Mouse (Mus musculus): ENCODE measurements around the gene Riox1. TPM values are rescaled to one million over a fixed set of nuclear protein-coding genes. Genes with fewer than 3 reads are reported as not detected.
"Not testable (repeated sequence)": the region's sequence is repeated elsewhere in the genome, so short reads cannot be mapped to it uniquely, and the experiment has no call there.

The Riox1 gene
- polyA plus RNA-seq, 1 experiment from 2014 or later, result 9.3 TPM

GRCm38 (mm10) chr12:83923486-83923859 is 26.9 kb upstream of the Riox1 start:
- H3K9ac ChIP-seq (replicated peaks; ENCODE audit: low read depth, low read length), result no peak overlapping the region
- peaks cover 14% of the 10 kb centered on the region for H3K4me1 ChIP-seq (replicated peaks; ENCODE audit: control insufficient read depth, insufficient read depth, low read length)
- no peak overlapping the region for H3K4me3 ChIP-seq (replicated peaks; ENCODE audit: low read length)
- no peak overlapping the region for H3K27ac ChIP-seq (ENCODE audit: low read length)
- H3K27me3 ChIP-seq (replicated peaks; ENCODE audit: control insufficient read depth, insufficient read depth, low read length), result no peaks in the 10 kb centered on the region
- no peaks in the 10 kb centered on the region for H3K36me3 ChIP-seq (ENCODE audit: control insufficient read depth, insufficient read depth)
- H3K4me2 ChIP-seq (ENCODE audit: low read length), result no peak overlapping the region
- H3K9me3 ChIP-seq (ENCODE audit: control insufficient read depth, low read length), result no peaks in the 10 kb centered on the region
- no peak for ATAC-seq
- 78% methylated on average over 1 of the region's 1 CpGs for WGBS

GRCm38 (mm10) chr12:83924332-83924731 is 26.1 kb upstream of the Riox1 start:
- H3K27ac ChIP-seq (ENCODE audit: low read length), result no peak overlapping the region
- H3K27me3 ChIP-seq (replicated peaks; ENCODE audit: control insufficient read depth, insufficient read depth, low read length), result no peaks in the 10 kb centered on the region
- H3K36me3 ChIP-seq (ENCODE audit: control insufficient read depth, insufficient read depth), result no peaks in the 10 kb centered on the region
- WGBS, result 56% methylated on average over 3 of the region's 3 CpGs
- no peak for ATAC-seq
- H3K9me3 ChIP-seq (ENCODE audit: control insufficient read depth, low read length), result no peaks in the 10 kb centered on the region
- H3K4me2 ChIP-seq (ENCODE audit: low read length), result no peak overlapping the region
- peaks cover 14% of the 10 kb centered on the region for H3K4me1 ChIP-seq (replicated peaks; ENCODE audit: control insufficient read depth, insufficient read depth, low read length)
- no peak overlapping the region for H3K4me3 ChIP-seq (replicated peaks; ENCODE audit: low read length)
- no peak overlapping the region for H3K9ac ChIP-seq (replicated peaks; ENCODE audit: low read depth, low read length)

GRCm38 (mm10) chr12:83925160-83925703 is 25.2 kb upstream of the Riox1 start:
- no peak for ATAC-seq
- 59% methylated on average over 7 of the region's 7 CpGs for WGBS
- Histone ChIP-seq H3K4me1 (replicated peaks; ENCODE audit: control insufficient read depth, insufficient read depth, low read length) (peaks cover 10% of the 10 kb centered on the region), H3K9me3 (ENCODE audit: control insufficient read depth, low read length) (no peaks in the 10 kb centered on the region), H3K27me3 (replicated peaks; ENCODE audit: control insufficient read depth, insufficient read depth, low read length) (no peaks in the 10 kb centered on the region), H3K4me2 (ENCODE audit: low read length) (no peak overlapping the region), H3K36me3 (ENCODE audit: control insufficient read depth, insufficient read depth) (no peaks in the 10 kb centered on the region), H3K9ac (replicated peaks; ENCODE audit: low read depth, low read length) (no peak overlapping the region), H3K4me3 (replicated peaks; ENCODE audit: low read length) (no peak overlapping the region), H3K27ac (ENCODE audit: low read length) (no peak overlapping the region)

- no peaks in the 10 kb centered on the region for H3K9me3 ChIP-seq (ENCODE audit: control insufficient read depth, low read length)
- H3K4me3 ChIP-seq (replicated peaks; ENCODE audit: low read length), result no peak overlapping the region
- WGBS, result 52% methylated on average over 2 of the region's 2 CpGs
- H3K36me3 ChIP-seq (ENCODE audit: control insufficient read depth, insufficient read depth), result no peaks in the 10 kb centered on the region
- H3K4me1 ChIP-seq (replicated peaks; ENCODE audit: control insufficient read depth, insufficient read depth, low read length), result 0 out of 2 replicates have a peak, but pooled peaks cover 2% of the 10 kb centered on the region
- H3K27me3 ChIP-seq (replicated peaks; ENCODE audit: control insufficient read depth, insufficient read depth, low read length), result no peaks in the 10 kb centered on the region
- H3K4me2 ChIP-seq (ENCODE audit: low read length), result no peak overlapping the region
- H3K27ac ChIP-seq (ENCODE audit: low read length), result no peak overlapping the region
- no peak for ATAC-seq
- no peak overlapping the region for H3K9ac ChIP-seq (replicated peaks; ENCODE audit: low read depth, low read length)
These were observed 24.3 kb upstream of the Riox1 start for GRCm38 (mm10) chr12:83926061-83926460.

GRCm38 (mm10) chr12:83927747-83928146 is 22.7 kb upstream of the Riox1 start:
- WGBS, result 86% methylated on average over 4 of the region's 4 CpGs
- Histone ChIP-seq H3K9me3 (ENCODE audit: control insufficient read depth, low read length) (no peaks in the 10 kb centered on the region), H3K4me2 (ENCODE audit: low read length) (no peak overlapping the region), H3K4me3 (replicated peaks; ENCODE audit: low read length) (no peak overlapping the region), H3K27me3 (replicated peaks; ENCODE audit: control insufficient read depth, insufficient read depth, low read length) (no peaks in the 10 kb centered on the region), H3K9ac (replicated peaks; ENCODE audit: low read depth, low read length) (no peak overlapping the region), H3K4me1 (replicated peaks; ENCODE audit: control insufficient read depth, insufficient read depth, low read length) (0 out of 2 replicates have a peak, but pooled peaks cover 2% of the 10 kb centered on the region), H3K27ac (ENCODE audit: low read length) (no peak overlapping the region), H3K36me3 (ENCODE audit: control insufficient read depth, insufficient read depth) (no peaks in the 10 kb centered on the region)
- ATAC-seq, result no peak

- no peak overlapping the region for H3K27ac ChIP-seq (ENCODE audit: low read length)
- no peak overlapping the region for H3K9ac ChIP-seq (replicated peaks; ENCODE audit: low read depth, low read length)
- no peak overlapping the region for H3K4me2 ChIP-seq (ENCODE audit: low read length)
- no peak overlapping the region for H3K4me3 ChIP-seq (replicated peaks; ENCODE audit: low read length)
- H3K9me3 ChIP-seq (ENCODE audit: control insufficient read depth, low read length), result no peaks in the 10 kb centered on the region
- ATAC-seq, result no peak
- H3K36me3 ChIP-seq (ENCODE audit: control insufficient read depth, insufficient read depth), result no peaks in the 10 kb centered on the region
- no peaks in the 10 kb centered on the region for H3K4me1 ChIP-seq (replicated peaks; ENCODE audit: control insufficient read depth, insufficient read depth, low read length)
- no peaks in the 10 kb centered on the region for H3K27me3 ChIP-seq (replicated peaks; ENCODE audit: control insufficient read depth, insufficient read depth, low read length)
- 52% methylated on average over 2 of the region's 2 CpGs for WGBS
These were observed 21.1 kb upstream of the Riox1 start for GRCm38 (mm10) chr12:83929186-83929804.

GRCm38 (mm10) chr12:83937600-83937999 is 12.8 kb upstream of the Riox1 start:
- H3K27me3 ChIP-seq (replicated peaks; ENCODE audit: control insufficient read depth, insufficient read depth, low read length), result no peaks in the 10 kb centered on the region
- 70% methylated on average over 10 of the region's 10 CpGs for WGBS
- no peak overlapping the region for H3K4me2 ChIP-seq (ENCODE audit: low read length)
- 0 out of 2 replicates have a peak, but pooled peaks cover 2% of the 10 kb centered on the region for H3K9me3 ChIP-seq (ENCODE audit: control insufficient read depth, low read length)
- ATAC-seq, result no peak
- no peak overlapping the region for H3K4me3 ChIP-seq (replicated peaks; ENCODE audit: low read length)
- no peak overlapping the region for H3K27ac ChIP-seq (ENCODE audit: low read length)
- no peak overlapping the region for H3K9ac ChIP-seq (replicated peaks; ENCODE audit: low read depth, low read length)
- no peaks in the 10 kb centered on the region for H3K4me1 ChIP-seq (replicated peaks; ENCODE audit: control insufficient read depth, insufficient read depth, low read length)
- no peaks in the 10 kb centered on the region for H3K36me3 ChIP-seq (ENCODE audit: control insufficient read depth, insufficient read depth)

GRCm38 (mm10) chr12:83938592-83938991 is 11.8 kb upstream of the Riox1 start:
- not testable (repeated sequence) for H3K4me2 ChIP-seq (ENCODE audit: low read length); H3K36me3 ChIP-seq (ENCODE audit: control insufficient read depth, insufficient read depth); H3K4me3 ChIP-seq (replicated peaks; ENCODE audit: low read length); H3K9me3 ChIP-seq (ENCODE audit: control insufficient read depth, low read length); H3K27me3 ChIP-seq (replicated peaks; ENCODE audit: control insufficient read depth, insufficient read depth, low read length); H3K4me1 ChIP-seq (replicated peaks; ENCODE audit: control insufficient read depth, insufficient read depth, low read length); H3K9ac ChIP-seq (replicated peaks; ENCODE audit: low read depth, low read length); ATAC-seq; H3K27ac ChIP-seq (ENCODE audit: low read length)
- WGBS, result 41% methylated on average over 1 of the region's 1 CpGs

GRCm38 (mm10) chr12:83939332-83939731 is 11.1 kb upstream of the Riox1 start:
- H3K4me2 ChIP-seq (ENCODE audit: low read length), result no peak overlapping the region
- no peak for ATAC-seq
- H3K4me1 ChIP-seq (replicated peaks; ENCODE audit: control insufficient read depth, insufficient read depth, low read length), result no peaks in the 10 kb centered on the region
- H3K4me3 ChIP-seq (replicated peaks; ENCODE audit: low read length), result no peak overlapping the region
- no peak overlapping the region for H3K9ac ChIP-seq (replicated peaks; ENCODE audit: low read depth, low read length)
- no peaks in the 10 kb centered on the region for H3K27me3 ChIP-seq (replicated peaks; ENCODE audit: control insufficient read depth, insufficient read depth, low read length)
- no peak overlapping the region for H3K27ac ChIP-seq (ENCODE audit: low read length)
- 73% methylated on average over 2 of the region's 2 CpGs for WGBS
- H3K36me3 ChIP-seq (ENCODE audit: control insufficient read depth, insufficient read depth), result no peaks in the 10 kb centered on the region
- H3K9me3 ChIP-seq (ENCODE audit: control insufficient read depth, low read length), result 0 out of 2 replicates have a peak, but pooled peaks cover 2% of the 10 kb centered on the region
